Mouse (Mus musculus): ENCODE measurements around the gene Chn2. TPM values are rescaled to one million over a fixed set of nuclear protein-coding genes. Genes with fewer than 3 reads are reported as not detected.

The Chn2 gene
- polyA plus RNA-seq, 1 experiment from 2014 or later, result 42.0 TPM

DNA sequence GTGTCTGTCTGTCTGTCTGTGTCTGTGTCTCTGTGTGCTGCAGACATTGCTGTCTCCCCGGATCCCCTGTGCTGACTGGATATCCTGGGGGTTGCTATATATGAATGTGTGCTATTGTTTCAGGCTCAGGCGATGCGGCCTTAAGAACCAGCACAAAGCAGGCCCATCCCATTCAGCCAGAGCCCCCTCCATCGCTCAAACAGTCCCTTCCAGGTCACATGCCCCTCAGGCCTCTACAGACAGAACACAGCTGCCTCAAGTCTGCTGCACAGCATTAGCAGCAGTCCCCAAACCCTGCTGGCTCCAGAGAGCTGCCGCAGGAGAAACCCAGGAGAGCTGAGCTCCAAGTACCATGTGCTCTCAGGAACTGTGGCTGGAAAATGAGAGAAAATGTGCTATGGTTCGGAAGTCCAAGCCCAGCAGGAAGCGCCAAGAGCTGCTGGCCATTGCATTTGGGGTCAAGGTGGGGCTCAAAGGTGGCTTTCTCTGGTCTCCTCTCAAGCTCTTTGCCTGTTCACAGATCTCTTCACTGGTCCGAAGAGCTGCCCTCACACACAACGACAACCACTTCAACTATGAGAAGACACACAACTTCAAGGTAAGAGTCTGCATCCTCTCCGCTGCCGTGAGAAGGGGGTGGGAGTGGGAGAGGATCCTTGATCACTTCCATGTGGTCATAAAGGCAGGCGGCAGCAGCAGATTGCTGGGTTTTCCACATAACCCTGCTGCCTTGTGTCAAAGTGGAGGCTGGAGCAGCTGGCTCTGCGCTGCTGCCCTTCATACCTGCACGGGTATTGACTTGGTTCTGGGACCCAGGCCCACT, 233.4 kb downstream of the Chn2 start:
- H3K27ac ChIP-seq (ENCODE audit: low read length), result no peak overlapping the region
- H3K9me3 ChIP-seq (ENCODE audit: control insufficient read depth, low read length), result no peaks in the 10 kb centered on the region
- no peak overlapping the region for H3K9ac ChIP-seq (replicated peaks; ENCODE audit: low read depth, low read length)
- no peak overlapping the region for H3K4me2 ChIP-seq (ENCODE audit: low read length)
- ATAC-seq, result no peak
- no peaks in the 10 kb centered on the region for H3K27me3 ChIP-seq (replicated peaks; ENCODE audit: control insufficient read depth, insufficient read depth, low read length)
- 70% methylated on average over 14 of the region's 14 CpGs for WGBS
- H3K36me3 ChIP-seq (ENCODE audit: control insufficient read depth, insufficient read depth), result no peaks in the 10 kb centered on the region
- H3K4me3 ChIP-seq (replicated peaks; ENCODE audit: low read length), result no peak overlapping the region
- 0 out of 2 replicates have a peak, but pooled peaks cover 4% of the 10 kb centered on the region for H3K4me1 ChIP-seq (replicated peaks; ENCODE audit: control insufficient read depth, insufficient read depth, low read length)

- ATAC-seq, result no peak
- no peaks in the 10 kb centered on the region for H3K27me3 ChIP-seq (replicated peaks; ENCODE audit: control insufficient read depth, insufficient read depth, low read length)
- no peak overlapping the region for H3K9ac ChIP-seq (replicated peaks; ENCODE audit: low read depth, low read length)
- H3K4me2 ChIP-seq (ENCODE audit: low read length), result no peak overlapping the region
- 0 out of 2 replicates have a peak, but pooled peaks cover 8% of the 10 kb centered on the region for H3K4me1 ChIP-seq (replicated peaks; ENCODE audit: control insufficient read depth, insufficient read depth, low read length)
- no peak overlapping the region for H3K27ac ChIP-seq (ENCODE audit: low read length)
- H3K36me3 ChIP-seq (ENCODE audit: control insufficient read depth, insufficient read depth), result no peaks in the 10 kb centered on the region
- no peaks in the 10 kb centered on the region for H3K9me3 ChIP-seq (ENCODE audit: control insufficient read depth, low read length)
- 69% methylated on average over 6 of the region's 6 CpGs for WGBS
- no peak overlapping the region for H3K4me3 ChIP-seq (replicated peaks; ENCODE audit: low read length)
These were observed 234.0 kb downstream of the Chn2 start for GRCm38 (mm10) chr6:54273379-54273730.

DNA sequence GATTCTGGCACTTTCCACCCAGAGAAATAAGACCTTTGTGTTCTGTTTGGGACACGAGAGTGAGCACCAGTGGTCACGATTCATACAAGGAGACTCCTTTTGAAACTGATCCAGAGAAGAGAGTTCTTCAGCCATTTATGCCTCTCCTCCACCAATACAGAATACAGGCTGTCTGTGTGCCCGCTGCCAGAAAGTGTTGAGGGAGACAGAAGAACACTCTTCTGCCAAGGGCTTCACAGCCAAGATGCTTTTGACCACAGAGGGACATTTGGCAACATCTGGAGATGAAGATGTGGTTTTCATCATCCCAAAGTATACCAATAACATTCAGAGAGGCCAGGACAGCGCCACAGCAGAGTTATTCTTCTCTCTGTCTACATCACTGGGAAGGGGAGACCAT, 237.9 kb downstream of the Chn2 start:
- Histone ChIP-seq H3K9ac (replicated peaks; ENCODE audit: low read depth, low read length) (no peak overlapping the region), H3K9me3 (ENCODE audit: control insufficient read depth, low read length) (no peaks in the 10 kb centered on the region), H3K36me3 (ENCODE audit: control insufficient read depth, insufficient read depth) (no peaks in the 10 kb centered on the region), H3K4me2 (ENCODE audit: low read length) (no peak overlapping the region), H3K4me1 (replicated peaks; ENCODE audit: control insufficient read depth, insufficient read depth, low read length) (0 out of 2 replicates have a peak, but pooled peaks cover 8% of the 10 kb centered on the region), H3K4me3 (replicated peaks; ENCODE audit: low read length) (no peak overlapping the region), H3K27me3 (replicated peaks; ENCODE audit: control insufficient read depth, insufficient read depth, low read length) (no peaks in the 10 kb centered on the region), H3K27ac (ENCODE audit: low read length) (no peak overlapping the region)
- WGBS, result 78% methylated on average over 4 of the region's 4 CpGs
- ATAC-seq, result no peak

- no peaks in the 10 kb centered on the region for H3K9me3 ChIP-seq (ENCODE audit: control insufficient read depth, low read length)
- H3K9ac ChIP-seq (replicated peaks; ENCODE audit: low read depth, low read length), result no peak overlapping the region
- ATAC-seq, result no peak
- 0 out of 2 replicates have a peak, but pooled peaks cover 8% of the 10 kb centered on the region for H3K4me1 ChIP-seq (replicated peaks; ENCODE audit: control insufficient read depth, insufficient read depth, low read length)
- H3K36me3 ChIP-seq (ENCODE audit: control insufficient read depth, insufficient read depth), result no peaks in the 10 kb centered on the region
- H3K27ac ChIP-seq (ENCODE audit: low read length), result no peak overlapping the region
- 13% methylated on average over 5 of the region's 5 CpGs for WGBS
- no peaks in the 10 kb centered on the region for H3K27me3 ChIP-seq (replicated peaks; ENCODE audit: control insufficient read depth, insufficient read depth, low read length)
- H3K4me3 ChIP-seq (replicated peaks; ENCODE audit: low read length), result no peak overlapping the region
- H3K4me2 ChIP-seq (ENCODE audit: low read length), result no peak overlapping the region
These were observed 238.5 kb downstream of the Chn2 start for GRCm38 (mm10) chr6:54277828-54278227.

DNA sequence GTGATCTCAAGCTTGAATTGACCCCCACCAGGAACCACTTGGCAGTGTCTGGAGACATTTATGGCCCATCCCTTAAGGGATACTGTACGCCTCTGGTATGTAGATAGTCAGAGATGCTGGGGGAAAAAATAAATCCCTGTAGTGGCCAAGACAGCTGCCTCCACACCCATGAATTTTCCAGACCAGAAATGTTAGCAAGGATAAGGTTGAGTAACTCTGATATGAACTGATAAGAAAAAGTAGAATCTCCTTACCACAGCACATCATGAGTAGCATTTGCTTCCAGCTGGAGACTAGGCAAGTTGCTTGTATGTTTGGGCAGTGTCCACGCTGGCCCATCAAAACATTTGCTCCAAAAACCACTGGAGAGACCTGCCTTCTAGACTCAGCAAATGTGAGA, 239.3 kb downstream of the Chn2 start:
- ATAC-seq, result no peak
- no peak overlapping the region for H3K4me3 ChIP-seq (replicated peaks; ENCODE audit: low read length)
- 0 out of 2 replicates have a peak, but pooled peaks cover 8% of the 10 kb centered on the region for H3K4me1 ChIP-seq (replicated peaks; ENCODE audit: control insufficient read depth, insufficient read depth, low read length)
- H3K4me2 ChIP-seq (ENCODE audit: low read length), result no peak overlapping the region
- no peaks in the 10 kb centered on the region for H3K36me3 ChIP-seq (ENCODE audit: control insufficient read depth, insufficient read depth)
- H3K9ac ChIP-seq (replicated peaks; ENCODE audit: low read depth, low read length), result no peak overlapping the region
- H3K27me3 ChIP-seq (replicated peaks; ENCODE audit: control insufficient read depth, insufficient read depth, low read length), result no peaks in the 10 kb centered on the region
- no peak overlapping the region for H3K27ac ChIP-seq (ENCODE audit: low read length)
- 97% methylated on average over 2 of the region's 2 CpGs for WGBS
- no peaks in the 10 kb centered on the region for H3K9me3 ChIP-seq (ENCODE audit: control insufficient read depth, low read length)

- H3K4me1 ChIP-seq (replicated peaks; ENCODE audit: control insufficient read depth, insufficient read depth, low read length), result 0 out of 2 replicates have a peak, but pooled peaks cover 8% of the 10 kb centered on the region
- no peak overlapping the region for H3K9ac ChIP-seq (replicated peaks; ENCODE audit: low read depth, low read length)
- H3K27ac ChIP-seq (ENCODE audit: low read length), result no peak overlapping the region
- H3K9me3 ChIP-seq (ENCODE audit: control insufficient read depth, low read length), result no peaks in the 10 kb centered on the region
- H3K4me3 ChIP-seq (replicated peaks; ENCODE audit: low read length), result no peak overlapping the region
- WGBS, result 71% methylated on average over 11 of the region's 11 CpGs
- no peaks in the 10 kb centered on the region for H3K27me3 ChIP-seq (replicated peaks; ENCODE audit: control insufficient read depth, insufficient read depth, low read length)
- no peaks in the 10 kb centered on the region for H3K36me3 ChIP-seq (ENCODE audit: control insufficient read depth, insufficient read depth)
- no peak overlapping the region for H3K4me2 ChIP-seq (ENCODE audit: low read length)
- ATAC-seq, result no peak
These were observed 240.0 kb downstream of the Chn2 start for GRCm38 (mm10) chr6:54279391-54279790.

- Histone ChIP-seq H3K9ac (replicated peaks; ENCODE audit: low read depth, low read length) (no peak overlapping the region), H3K27me3 (replicated peaks; ENCODE audit: control insufficient read depth, insufficient read depth, low read length) (no peaks in the 10 kb centered on the region), H3K4me3 (replicated peaks; ENCODE audit: low read length) (no peak overlapping the region), H3K36me3 (ENCODE audit: control insufficient read depth, insufficient read depth) (no peaks in the 10 kb centered on the region), H3K27ac (ENCODE audit: low read length) (no peak overlapping the region), H3K4me2 (ENCODE audit: low read length) (no peak overlapping the region), H3K9me3 (ENCODE audit: control insufficient read depth, low read length) (no peaks in the 10 kb centered on the region), H3K4me1 (replicated peaks; ENCODE audit: control insufficient read depth, insufficient read depth, low read length) (0 out of 2 replicates have a peak, but pooled peaks cover 8% of the 10 kb centered on the region)
- ATAC-seq, result no peak
- 67% methylated on average over 6 of the region's 6 CpGs for WGBS
These were observed 240.9 kb downstream of the Chn2 start for GRCm38 (mm10) chr6:54280248-54280647.

- no peak for ATAC-seq
- Histone ChIP-seq H3K4me2 (ENCODE audit: low read length) (no peak overlapping the region), H3K27ac (ENCODE audit: low read length) (no peak overlapping the region), H3K27me3 (replicated peaks; ENCODE audit: control insufficient read depth, insufficient read depth, low read length) (no peaks in the 10 kb centered on the region), H3K4me1 (replicated peaks; ENCODE audit: control insufficient read depth, insufficient read depth, low read length) (no peaks in the 10 kb centered on the region), H3K36me3 (ENCODE audit: control insufficient read depth, insufficient read depth) (no peaks in the 10 kb centered on the region), H3K9ac (replicated peaks; ENCODE audit: low read depth, low read length) (no peak overlapping the region), H3K4me3 (replicated peaks; ENCODE audit: low read length) (no peak overlapping the region), H3K9me3 (ENCODE audit: control insufficient read depth, low read length) (no peaks in the 10 kb centered on the region)
- WGBS, result 20% methylated on average over 1 of the region's 1 CpGs
These were observed 243.9 kb downstream of the Chn2 start for GRCm38 (mm10) chr6:54283299-54283698.

DNA sequence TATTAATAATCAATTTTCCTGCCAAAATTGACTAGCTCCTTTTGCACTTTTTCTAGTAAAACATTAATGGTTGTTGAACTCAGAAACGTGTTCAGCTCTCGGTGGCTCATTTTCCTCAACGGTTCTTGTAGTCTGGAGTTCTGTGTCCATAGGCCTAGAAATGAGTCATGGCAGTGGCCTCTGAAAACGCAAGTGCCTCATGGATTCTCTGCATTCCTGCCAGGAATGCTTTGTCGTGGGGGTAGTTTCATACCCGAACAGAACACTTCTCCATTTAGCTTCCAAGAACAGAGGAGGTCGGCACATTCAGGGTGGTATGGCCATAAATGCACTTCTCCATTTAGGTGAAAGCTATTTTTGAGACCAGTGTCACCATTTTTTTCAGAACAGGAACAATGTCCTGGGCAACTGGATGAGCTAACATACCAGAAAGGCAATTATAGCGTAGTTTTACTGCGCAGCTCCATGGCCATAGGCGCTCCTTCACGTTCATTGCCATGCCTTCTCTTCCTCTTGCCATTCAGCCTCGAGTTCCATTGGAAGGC, 244.9 kb downstream of the Chn2 start:
- H3K27me3 ChIP-seq (replicated peaks; ENCODE audit: control insufficient read depth, insufficient read depth, low read length), result no peaks in the 10 kb centered on the region
- no peak overlapping the region for H3K4me3 ChIP-seq (replicated peaks; ENCODE audit: low read length)
- no peak for ATAC-seq
- H3K9me3 ChIP-seq (ENCODE audit: control insufficient read depth, low read length), result no peaks in the 10 kb centered on the region
- WGBS, result 91% methylated on average over 12 of the region's 12 CpGs
- no peak overlapping the region for H3K9ac ChIP-seq (replicated peaks; ENCODE audit: low read depth, low read length)
- H3K36me3 ChIP-seq (ENCODE audit: control insufficient read depth, insufficient read depth), result no peaks in the 10 kb centered on the region
- no peak overlapping the region for H3K4me2 ChIP-seq (ENCODE audit: low read length)
- H3K4me1 ChIP-seq (replicated peaks; ENCODE audit: control insufficient read depth, insufficient read depth, low read length), result no peaks in the 10 kb centered on the region
- H3K27ac ChIP-seq (ENCODE audit: low read length), result no peak overlapping the region
